Mouse (Mus musculus) brain, embryonic 14.5 days (tissue): ENCODE measurements at regions not wholly inside any gene's neighbourhood (a gene's known extent, or its start where the extent isn't known, plus 50 kb on each side); places are given as distances from the start of the nearest gene placed in this dataset.

Experiments used
- CTCF ChIP-seq: fragments of 200-500 bp; IDR thresholded peaks from 2 replicates; pipeline ENCODE4 v1.5.1; 2012; ENCODE audit warnings: inconsistent platforms, mild to moderate bottlenecking, moderate library complexity, borderline replicate concordance; ENCODE audit not compliant: insufficient read depth, insufficient read length; ENCODE audit errors: extremely low read depth
- POLR2A ChIP-seq: fragments of 200-500 bp; IDR thresholded peaks from 2 replicates; pipeline ENCODE4 v1.6.1; 2012; ENCODE audit warnings: mild to moderate bottlenecking, inconsistent platforms, borderline replicate concordance; ENCODE audit not compliant: poor library complexity, insufficient read depth, insufficient read length, severe bottlenecking; ENCODE audit errors: extremely low read depth

DNA sequence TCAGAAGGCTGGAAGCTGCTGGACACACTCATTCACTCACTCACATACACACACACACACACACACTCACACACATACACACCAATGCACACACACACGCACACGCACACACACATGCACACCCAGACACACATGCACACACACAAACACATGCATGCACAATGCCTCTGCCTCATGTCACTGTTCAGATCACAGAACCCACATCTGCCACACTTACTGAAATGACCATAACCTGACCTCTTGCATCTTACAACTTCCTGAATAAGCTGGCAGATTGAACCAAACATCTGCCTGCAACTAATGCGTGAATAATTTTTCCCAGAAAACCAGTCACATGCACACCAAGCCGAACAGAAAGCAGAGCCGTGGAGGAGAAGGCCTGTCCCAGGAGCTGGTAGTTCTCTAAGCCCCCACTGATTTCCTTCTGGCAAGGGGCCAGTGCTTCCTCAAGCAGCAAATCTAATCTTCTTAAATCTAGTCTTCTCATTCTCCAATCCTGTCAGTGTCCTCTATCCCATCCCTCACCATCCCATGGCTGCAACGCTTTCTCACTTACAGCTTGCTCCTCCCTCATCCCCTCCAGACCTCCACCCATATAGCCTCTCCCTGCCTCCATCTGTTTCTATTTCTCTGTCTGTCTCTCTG is 51.1 kb upstream of the Mbnl2 start:
- TF ChIP-seq CTCF (no peak), POLR2A (no peak)
